Mouse (Mus musculus) forebrain, embryonic 13.5 days (tissue): Measurements from ENCODE around the gene Atp6ap2. TPM values are rescaled to one million over a fixed set of nuclear protein-coding genes. Genes with fewer than 3 reads are reported as not detected.
A peak's percentile ranks its signal among the peaks of the same experiment; 100 is the strongest.
"Not testable (repeated sequence)": the region's sequence is repeated elsewhere in the genome, so short reads cannot be mapped to it uniquely, and the experiment has no call there.

Experiments
- ATAC-seq: fragments of 200-750 bp; cut with Nextera tagmentation; 2 replicates; pipeline ENCODE4 v1.8.0; 2017
- H3K27ac ChIP-seq: fragments of 300-500 bp; sonication (generic); 2 replicates; pipeline ENCODE4 v1.5.1; 2015; ENCODE audit warnings: inconsistent platforms, mild to moderate bottlenecking, moderate library complexity
- H3K27me3 ChIP-seq: fragments of 300-500 bp; sonication (generic); 2 replicates; pipeline ENCODE4 v1.6.1; 2015; ENCODE audit warnings: mild to moderate bottlenecking, inconsistent platforms
- H3K36me3 ChIP-seq: fragments of 300-500 bp; sonication (generic); 2 replicates; pipeline ENCODE4 v1.6.1; 2015; ENCODE audit warnings: mild to moderate bottlenecking, inconsistent platforms; ENCODE audit not compliant: poor library complexity, severe bottlenecking
- H3K4me1 ChIP-seq: fragments of 300-500 bp; sonication (generic); 2 replicates; pipeline ENCODE4 v1.6.1; 2015; ENCODE audit warnings: inconsistent platforms
- H3K4me2 ChIP-seq: fragments of 300-500 bp; sonication (generic); 2 replicates; pipeline ENCODE4 v1.6.1; 2015; ENCODE audit warnings: inconsistent platforms, mild to moderate bottlenecking, moderate library complexity
- H3K4me3 ChIP-seq: fragments of 300-500 bp; sonication (generic); 2 replicates; pipeline ENCODE4 v1.5.1; 2015; ENCODE audit warnings: mild to moderate bottlenecking, inconsistent platforms
- H3K9ac ChIP-seq: fragments of 300-500 bp; sonication (generic); 2 replicates; pipeline ENCODE4 v1.6.1; 2015; ENCODE audit warnings: mild to moderate bottlenecking, inconsistent platforms
- H3K9me3 ChIP-seq: fragments of 300-500 bp; sonication (generic); replicated peaks from 2 replicates; pipeline ENCODE4 v1.6.1; 2016; ENCODE audit warnings: inconsistent platforms
- WGBS: fragments of 180-500 bp; shearing (Covaris S2); methylation state at CpG from one replicate; pipeline ENCODE4 v1.1.7; 2015; 5-methylcytosine and 5-hydroxymethylcytosine counted together
- polyA plus RNA-seq: library from polyadenylated mRNA; unstranded; fragments of >200 nt; fragmentation: Nextera tagmentation; extraction: Ambion mirVana; gene quantifications from 2 replicates; pipeline ENCODE4 v1.2.1, GENCODE M21; 2015

Atp6ap2 gene
- polyA plus RNA-seq, 1 experiment from 2014 or later = 117 TPM

DNA sequence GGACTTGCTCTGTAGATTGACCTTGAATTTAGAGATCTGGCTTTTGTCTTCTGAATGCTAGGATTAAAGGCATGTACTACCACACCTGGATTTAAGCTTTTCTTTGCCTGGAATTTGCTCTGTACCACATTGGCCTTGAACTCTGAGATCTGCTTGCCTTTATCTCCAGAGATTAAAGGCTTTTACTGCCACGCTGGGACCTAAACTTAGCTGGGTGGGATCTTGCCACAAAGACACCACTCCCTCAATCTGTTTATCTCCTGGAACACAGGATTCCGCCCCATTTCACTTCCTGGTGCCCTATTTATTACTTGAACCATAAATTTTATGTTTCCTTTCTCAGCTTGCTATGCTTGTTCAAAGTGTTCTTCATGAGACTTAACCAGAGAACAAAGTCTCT lies 23.6 kb downstream of the Atp6ap2 start:
- H3K9ac ChIP-seq = no peak overlapping the region
- H3K27me3 ChIP-seq = no peaks in the 10 kb centered on the region
- WGBS = 83% methylated on average over 2 of the region's 2 CpGs
- H3K36me3 ChIP-seq = peaks cover 35% of the 10 kb centered on the region
- H3K4me1 ChIP-seq = no peaks in the 10 kb centered on the region
- no peak overlapping the region for H3K27ac ChIP-seq
- no peak for ATAC-seq
- H3K4me3 ChIP-seq = no peak overlapping the region
- H3K4me2 ChIP-seq = no peak overlapping the region
- no peaks in the 10 kb centered on the region for H3K9me3 ChIP-seq

DNA sequence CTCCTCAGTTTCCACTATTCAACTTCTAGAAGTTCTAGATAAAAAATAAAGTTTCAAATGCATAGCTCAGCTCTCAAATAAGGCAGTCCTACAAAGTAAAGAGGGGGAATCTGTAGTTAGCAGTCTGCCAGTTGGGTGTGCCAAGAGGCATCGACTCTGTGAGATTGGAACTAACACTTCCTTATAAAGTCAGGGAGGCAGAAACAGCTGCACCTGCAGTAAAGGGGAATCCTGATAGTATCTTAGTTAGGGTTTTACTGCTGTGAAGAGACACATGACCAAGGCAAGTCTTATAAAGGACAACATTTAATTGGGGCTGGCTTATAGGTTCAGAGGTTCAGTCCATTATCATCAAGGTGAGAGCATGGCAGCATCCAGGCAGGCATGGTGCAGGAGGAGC lies 24.8 kb downstream of the Atp6ap2 start:
- H3K27me3 ChIP-seq, H3K9ac ChIP-seq: not testable (repeated sequence)

DNA sequence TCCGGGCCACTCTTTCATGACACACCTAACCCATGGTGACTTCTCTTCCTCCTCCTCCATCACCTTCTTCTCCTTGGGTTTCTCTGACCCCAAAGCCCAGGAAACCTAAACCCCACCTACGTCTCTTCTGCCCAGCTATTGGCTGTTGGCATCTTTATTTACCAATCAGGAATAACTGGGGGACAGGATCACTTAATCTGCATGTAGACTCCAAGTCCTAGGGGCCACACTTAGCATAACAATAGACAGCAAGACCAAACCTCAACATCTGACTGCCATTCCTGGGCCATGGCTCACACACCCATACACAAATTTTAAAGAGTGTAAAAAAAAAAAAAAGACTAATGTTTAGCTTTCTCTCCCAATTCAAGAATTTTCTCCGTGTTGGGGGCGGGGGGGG lies 37.5 kb downstream of the Atp6ap2 start:
- no peak overlapping the region for H3K4me2 ChIP-seq
- ATAC-seq = no peak
- 70% methylated on average over 3 of the region's 4 CpGs for WGBS
- H3K4me1 ChIP-seq = no peaks in the 10 kb centered on the region
- H3K27ac ChIP-seq = no peak overlapping the region
- H3K4me3 ChIP-seq = no peak overlapping the region
- H3K36me3 ChIP-seq = no peaks in the 10 kb centered on the region
- no peak overlapping the region for H3K9ac ChIP-seq
- H3K27me3 ChIP-seq = no peaks in the 10 kb centered on the region
- no peaks in the 10 kb centered on the region for H3K9me3 ChIP-seq

More for the DNA sequence above, 24.8 kb downstream of the Atp6ap2 start:
- H3K9me3 ChIP-seq, H3K4me3 ChIP-seq, H3K4me1 ChIP-seq, ATAC-seq, H3K4me2 ChIP-seq, H3K27ac ChIP-seq: not testable (repeated sequence)
- 94% methylated on average over 1 of the region's 1 CpGs for WGBS
- peaks cover 30% of the 10 kb centered on the region for H3K36me3 ChIP-seq

GRCm38 (mm10) chrX:12644976-12645375 lies 57.4 kb downstream of the Atp6ap2 start:
- no peak for ATAC-seq
- Histone ChIP-seq H3K27ac (no peak overlapping the region), H3K4me3 (no peak overlapping the region), H3K4me1 (peaks cover 7% of the 10 kb centered on the region; the same call in 1 of the 2 replicates), H3K36me3 (0 out of 2 replicates have a peak, but pooled peaks cover 3% of the 10 kb centered on the region), H3K27me3 (no peaks in the 10 kb centered on the region), H3K9ac (no peak overlapping the region), H3K9me3 (no peaks in the 10 kb centered on the region), H3K4me2 (no peak overlapping the region)
- WGBS = 45% methylated on average over 2 of the region's 2 CpGs

DNA sequence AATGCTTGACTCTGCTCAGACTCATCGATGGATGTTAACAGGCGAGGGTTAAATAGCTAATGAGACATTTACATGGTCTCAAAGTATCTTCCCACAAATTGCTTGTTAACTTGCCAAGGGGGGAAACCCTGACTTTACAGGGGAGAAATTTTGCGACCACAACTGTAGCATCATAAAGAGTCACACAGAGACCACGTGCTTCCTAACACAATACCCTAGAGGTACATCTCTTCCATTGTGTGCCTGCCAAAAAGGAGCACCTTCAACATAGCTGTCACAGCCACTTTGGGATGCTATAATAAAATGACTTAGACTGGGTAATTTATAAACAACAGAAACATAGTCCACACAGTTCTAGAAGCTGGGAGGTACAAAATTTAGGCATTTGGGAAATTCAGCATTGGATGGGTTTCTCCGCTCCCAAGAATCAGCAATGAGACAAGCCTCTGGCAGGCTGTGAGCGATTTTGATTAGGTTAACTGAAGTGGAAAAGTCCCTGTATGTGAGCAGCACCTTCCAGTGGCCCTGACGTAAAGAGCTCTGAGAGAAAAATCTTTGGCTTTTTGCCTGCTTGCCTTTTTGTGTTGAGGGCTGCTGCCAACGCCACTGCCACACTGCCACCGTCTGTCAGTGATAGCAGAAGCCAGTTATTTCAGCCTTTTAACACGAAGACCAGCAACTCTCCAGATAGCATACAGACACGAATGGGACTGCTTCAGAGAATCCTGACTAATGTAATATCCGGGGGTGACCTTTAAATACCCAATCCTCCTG lies 58.1 kb downstream of the Atp6ap2 start:
- H3K27ac ChIP-seq = no peak overlapping the region
- peak; percentile 51; the same call in 1 of the 2 replicates for ATAC-seq
- H3K4me1 ChIP-seq = peaks cover 7% of the 10 kb centered on the region; the same call in 1 of the 2 replicates
- 46% methylated on average over 12 of the region's 12 CpGs for WGBS
- H3K36me3 ChIP-seq = 0 out of 2 replicates have a peak, but pooled peaks cover 3% of the 10 kb centered on the region
- H3K4me3 ChIP-seq = no peak overlapping the region
- H3K4me2 ChIP-seq = no peak overlapping the region
- no peaks in the 10 kb centered on the region for H3K27me3 ChIP-seq
- no peak overlapping the region for H3K9ac ChIP-seq
- H3K9me3 ChIP-seq = no peaks in the 10 kb centered on the region

- Histone ChIP-seq H3K27ac (no peak overlapping the region), H3K4me2 (no peak overlapping the region), H3K36me3 (peaks cover 44% of the 10 kb centered on the region), H3K27me3 (no peaks in the 10 kb centered on the region), H3K4me1 (no peaks in the 10 kb centered on the region), H3K9ac (no peak overlapping the region), H3K9me3 (no peaks in the 10 kb centered on the region), H3K4me3 (no peak overlapping the region)
- WGBS = 91% methylated on average over 16 of the region's 16 CpGs
- no peak for ATAC-seq
Measured at GRCm38 (mm10) chrX:12651906-12652305, 64.3 kb downstream of the Atp6ap2 start.

- H3K36me3 ChIP-seq = peaks cover 56% of the 10 kb centered on the region
- H3K4me2 ChIP-seq = no peak overlapping the region
- H3K4me3 ChIP-seq = no peak overlapping the region
- ATAC-seq = no peak
- no peaks in the 10 kb centered on the region for H3K4me1 ChIP-seq
- H3K9ac ChIP-seq = no peak overlapping the region
- WGBS = 76% methylated on average over 2 of the region's 2 CpGs
- H3K9me3 ChIP-seq = no peaks in the 10 kb centered on the region
- H3K27me3 ChIP-seq = no peaks in the 10 kb centered on the region
- H3K27ac ChIP-seq = no peak overlapping the region
Measured at GRCm38 (mm10) chrX:12653879-12654278, 66.3 kb downstream of the Atp6ap2 start.

Other genes with a start within 250 kb of the Atp6ap2 start
- gene 1810030O07Rik, start 85.9 kb downstream of the Atp6ap2 start, polyA plus RNA-seq = 27.3 and 31.5 TPM in 2 replicates
- gene Med14, start 174.3 kb downstream of the Atp6ap2 start, polyA plus RNA-seq = 13.6 and 14.2 TPM in 2 replicates